Mouse (Mus musculus): ENCODE measurements around the gene Cyren.

DNA sequence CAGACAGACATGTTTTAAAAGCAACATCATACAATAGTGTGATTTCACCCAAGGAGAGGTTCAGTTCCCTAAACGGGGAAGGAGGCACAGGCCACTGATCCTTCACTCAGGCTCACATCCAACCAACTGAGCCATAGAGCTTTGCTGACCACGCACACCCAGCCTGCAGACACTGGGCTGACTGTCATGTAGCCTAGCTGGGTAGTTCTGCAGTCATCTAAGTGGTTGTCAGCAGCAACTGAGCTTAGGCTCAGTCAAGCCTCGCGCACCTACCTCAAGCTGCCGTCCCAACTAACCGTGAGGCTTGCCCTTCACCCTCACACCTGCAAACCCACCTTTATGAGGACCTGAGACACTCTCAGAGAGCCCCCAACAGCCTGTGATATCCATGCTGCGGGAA lies 5.9 kb downstream of the Cyren start:
- TF ChIP-seq CTCF (conservative IDR thresholded peaks at IDR 0.05; ENCODE audit: low read length) (no peak), POU5F1 (IDR thresholded peaks at IDR 0.05; ENCODE audit: borderline replicate concordance, low read length) (no peak)

All from E14TG2a.4 (cell line).